Mouse (Mus musculus) megakaryocyte, embryonic 14.5 days (primary cell): ENCODE data around the gene Zbtb38.

ENCODE experiments used
- FLI1 ChIP-seq: IDR thresholded peaks from 2 replicates; pipeline ENCODE4 v1.6.1; 2012; ENCODE audit warnings: low read length, inconsistent platforms, mixed read lengths
- GATA1 ChIP-seq: IDR thresholded peaks from 3 replicates; pipeline ENCODE4 v1.6.1; 2012; ENCODE audit warnings: mixed read lengths, low read length, inconsistent platforms, borderline replicate concordance

DNA sequence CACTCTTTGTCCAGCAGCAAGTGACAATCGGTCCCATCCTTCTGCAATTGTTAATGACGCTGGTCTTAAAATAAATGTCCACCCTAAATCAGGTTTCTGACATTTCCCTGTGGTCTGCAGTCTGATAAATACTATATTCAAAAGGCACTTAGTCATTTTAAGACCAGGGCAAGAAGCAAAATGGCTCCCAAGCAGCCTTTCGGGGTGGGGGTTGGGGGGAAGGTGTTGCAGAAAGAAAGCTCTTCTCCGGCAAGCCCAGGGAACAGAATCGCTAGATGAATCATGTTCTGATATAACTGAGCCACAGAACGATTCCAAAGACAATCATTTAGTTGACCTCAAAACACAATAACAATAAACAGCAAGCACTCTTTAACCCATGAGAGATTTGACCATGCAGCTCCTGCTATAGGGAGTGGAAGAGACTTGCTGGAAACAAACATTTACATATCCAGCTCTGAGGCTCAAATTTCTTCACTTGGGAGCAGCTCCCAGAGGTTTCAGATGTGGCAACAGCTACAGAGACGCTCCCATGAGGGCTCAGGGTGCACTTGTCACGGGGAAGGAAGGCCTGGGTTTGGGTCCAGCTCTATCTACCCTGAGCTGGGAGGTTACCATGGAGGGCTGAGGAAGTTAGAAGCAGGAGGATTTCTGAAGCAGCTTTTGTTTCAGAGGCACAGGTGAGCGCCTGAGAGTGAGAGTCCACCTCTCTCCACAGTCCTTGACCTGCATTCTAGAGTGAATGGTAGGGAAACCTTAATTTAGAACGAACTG is 22.9 kb downstream of the Zbtb38 start:
- no peak for TF ChIP-seq GATA1
- TF ChIP-seq FLI1 = no peak
